Mouse (Mus musculus): ENCODE measurements at regions not wholly inside any gene's neighbourhood (a gene's known extent, or its start where the extent isn't known, plus 50 kb on each side); places are given as distances from the start of the nearest gene placed in this dataset.

DNA sequence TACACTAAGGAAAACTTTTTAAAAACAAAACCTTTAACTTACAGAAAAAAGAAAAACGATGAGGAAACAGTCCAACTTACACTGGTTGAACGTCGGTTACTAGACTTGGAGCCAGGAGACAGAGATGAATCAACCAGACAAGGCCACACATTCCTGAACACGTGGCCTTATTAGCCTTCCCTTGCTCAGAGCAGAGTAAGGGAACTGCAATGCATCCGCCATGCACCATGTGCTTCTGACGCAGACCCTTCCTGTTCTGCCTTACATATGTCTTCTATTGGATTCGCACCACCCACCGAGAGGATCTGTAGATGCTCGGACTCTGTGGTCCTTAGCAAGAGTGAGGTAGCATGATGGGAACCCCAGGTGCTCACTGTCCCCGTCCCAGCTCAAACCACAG is 336.2 kb upstream of the Zfp637 start:
- DNase-seq (ENCODE audit: low read depth, low spot score) = no peak

DNA sequence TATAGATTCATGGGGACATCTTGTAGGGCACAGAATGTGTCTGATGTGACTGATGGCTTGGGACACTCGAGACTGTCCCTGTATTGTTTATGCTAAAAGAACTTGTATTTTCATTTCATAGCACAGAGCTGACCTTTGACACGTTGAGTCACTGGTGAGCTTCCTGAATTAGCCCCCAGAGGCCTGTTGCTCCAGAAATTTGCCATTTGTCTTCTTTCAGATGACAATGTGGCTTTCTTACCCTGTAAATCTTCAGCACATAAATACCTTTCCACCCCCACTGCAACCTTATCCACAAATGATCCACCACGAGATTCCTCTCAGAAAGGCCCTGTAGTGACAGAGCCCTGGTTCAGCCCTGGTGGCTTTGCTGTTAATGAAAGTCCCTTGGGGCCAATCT is 335.5 kb upstream of the Zfp637 start:
- no peak for DNase-seq (ENCODE audit: low read depth, low spot score)

DNA sequence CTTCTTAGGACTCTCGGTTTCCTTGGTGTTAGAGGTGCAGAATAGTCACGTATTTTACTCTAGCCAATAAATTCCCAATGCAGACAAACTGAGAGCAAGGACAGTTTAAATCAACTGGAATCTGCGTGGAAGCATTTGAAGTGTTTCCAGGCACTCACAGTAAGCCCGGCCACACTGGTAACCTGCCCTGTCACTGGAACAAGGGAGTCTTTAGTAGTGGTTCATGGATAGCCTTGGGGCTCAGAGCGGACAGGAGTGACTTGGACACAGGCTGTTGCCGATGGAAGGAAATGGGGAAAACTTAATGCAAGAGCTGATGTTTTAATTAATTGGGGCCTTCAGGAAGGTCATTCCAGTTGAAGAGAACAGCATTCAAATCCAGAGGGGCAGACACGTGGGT is 334.4 kb upstream of the Zfp637 start:
- DNase-seq (ENCODE audit: low read depth, low spot score) = no peak

- DNase-seq (ENCODE audit: low read depth, low spot score) = no peak
These were observed 332.1 kb upstream of the Zfp637 start for GRCm38 (mm10) chr6:117508860-117509259.

GRCm38 (mm10) chr6:117510026-117510425 is 331.0 kb upstream of the Zfp637 start:
- no peak for DNase-seq (ENCODE audit: low read depth, low spot score)

- DNase-seq (ENCODE audit: low read depth, low spot score) = no peak
These were observed 326.1 kb upstream of the Zfp637 start for GRCm38 (mm10) chr6:117514831-117515230.

DNA sequence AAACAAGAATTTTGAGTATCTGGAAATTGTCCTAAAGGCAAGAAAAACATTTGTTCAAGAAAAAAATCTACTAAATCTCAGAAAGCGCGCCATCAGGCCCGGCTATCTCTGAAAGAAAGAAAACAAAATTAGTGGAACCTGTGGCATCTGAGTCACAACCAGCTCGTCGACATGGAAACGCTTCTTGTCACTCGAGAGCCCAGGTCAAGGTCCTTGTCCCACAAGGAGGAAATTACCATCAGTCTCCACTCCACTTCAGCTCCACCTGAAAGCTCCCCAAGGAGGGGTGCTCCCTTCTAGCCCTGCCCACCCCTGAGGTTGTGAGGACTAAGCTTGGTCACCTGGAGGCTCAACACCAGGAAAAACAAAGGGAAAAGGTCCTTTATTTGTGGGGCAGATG is 324.1 kb upstream of the Zfp637 start:
- DNase-seq (ENCODE audit: low read depth, low spot score) = no peak

DNA sequence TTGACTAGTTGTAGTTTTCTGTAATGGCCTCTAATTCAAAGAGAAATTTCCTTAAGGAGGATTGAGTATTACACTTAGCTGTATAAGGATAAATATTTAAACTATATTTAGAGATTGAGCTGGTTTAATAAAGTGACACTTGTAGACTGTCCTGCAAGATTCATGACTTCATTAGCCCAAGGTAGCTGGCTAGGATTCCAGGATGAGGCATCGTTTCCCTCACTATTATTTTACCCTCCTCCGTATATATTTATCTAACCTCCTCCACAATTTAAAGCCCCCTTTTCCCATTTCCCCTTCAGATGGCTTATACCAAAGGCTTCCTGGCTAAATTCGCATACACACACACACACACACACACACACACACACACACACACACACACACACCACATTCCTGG is 322.0 kb upstream of the Zfp637 start:
- no peak for DNase-seq (ENCODE audit: low read depth, low spot score)

GRCm38 (mm10) chr6:117519466-117519865 is 321.5 kb upstream of the Zfp637 start:
- DNase-seq (ENCODE audit: low read depth, low spot score) = no peak

GRCm38 (mm10) chr6:117526161-117526935 is 314.6 kb upstream of the Zfp637 start:
- no peak for DNase-seq (ENCODE audit: low read depth, low spot score)

GRCm38 (mm10) chr6:117527526-117527925 is 313.5 kb upstream of the Zfp637 start:
- DNase-seq (ENCODE audit: low read depth, low spot score) = no peak

GRCm38 (mm10) chr6:117534149-117534548 is 306.8 kb upstream of the Zfp637 start:
- DNase-seq (ENCODE audit: low read depth, low spot score) = no peak

DNA sequence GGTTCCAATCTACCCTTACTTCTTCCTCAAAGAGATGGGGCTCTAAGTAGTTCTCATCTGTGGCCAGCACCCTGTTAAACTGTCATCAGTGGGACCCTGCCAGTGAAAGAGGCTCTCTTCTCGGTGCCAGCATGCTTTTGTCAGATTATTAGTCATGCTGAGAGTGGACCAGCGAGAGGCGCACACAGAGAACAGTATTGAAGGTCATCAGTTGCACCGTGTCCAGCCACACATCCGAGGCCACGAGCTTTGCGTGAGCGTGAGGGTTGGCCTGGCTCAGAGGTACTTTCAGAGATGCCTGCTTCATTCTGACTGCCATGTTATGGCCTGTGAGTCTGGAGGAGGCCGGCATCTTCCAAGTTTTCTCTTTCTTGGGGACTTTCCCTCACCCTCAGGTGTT is 306.0 kb upstream of the Zfp637 start:
- no peak for DNase-seq (ENCODE audit: low read depth, low spot score)

GRCm38 (mm10) chr6:117536084-117536483 is 304.9 kb upstream of the Zfp637 start:
- DNase-seq (ENCODE audit: low read depth, low spot score) = no peak

- DNase-seq (ENCODE audit: low read depth, low spot score) = no peak
These were observed 298.5 kb upstream of the Zfp637 start for GRCm38 (mm10) chr6:117542431-117542830.

DNA sequence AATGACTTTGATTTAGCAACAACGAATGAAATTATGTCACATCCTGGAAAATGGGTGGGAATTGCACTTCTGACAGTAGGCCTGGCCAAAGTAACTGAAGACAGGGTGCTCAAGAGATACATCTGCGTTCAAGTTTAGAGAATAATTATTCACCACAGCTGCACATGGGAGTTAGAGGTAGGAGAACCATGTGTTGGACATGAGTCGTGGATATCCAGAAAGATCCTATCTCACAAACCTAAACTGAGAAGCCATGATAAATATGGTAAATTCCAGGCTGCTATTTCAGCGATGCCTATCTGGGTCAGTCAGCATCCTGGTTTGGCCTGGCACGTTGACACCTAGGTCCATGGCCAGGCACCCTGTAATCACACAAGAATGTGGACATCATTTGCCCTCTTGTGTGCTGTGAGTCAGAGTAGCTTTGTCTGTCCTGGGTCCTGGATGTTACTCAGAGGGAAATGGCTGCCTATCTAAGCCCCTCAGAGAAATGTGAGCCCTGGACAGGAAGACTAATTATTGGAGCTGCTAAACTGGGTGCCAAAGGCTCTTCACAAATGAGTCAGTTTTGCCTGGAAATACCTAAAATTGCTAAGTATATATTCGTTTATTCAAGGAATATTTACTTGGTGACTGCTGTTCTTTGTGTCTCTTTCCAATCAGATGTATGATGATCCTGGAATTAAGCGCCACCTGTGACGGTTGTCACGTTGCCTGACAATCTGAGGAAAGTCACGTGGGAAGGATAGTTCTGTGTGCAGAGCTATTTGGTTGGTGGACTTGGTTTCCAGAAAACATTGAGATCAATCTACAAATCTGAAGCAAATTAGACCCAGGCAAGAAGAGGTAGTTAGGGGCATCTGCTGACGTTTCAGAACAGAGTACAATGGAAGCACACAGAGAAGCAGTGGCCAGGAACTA is 296.4 kb upstream of the Zfp637 start:
- no peak for DNase-seq (ENCODE audit: low read depth, low spot score)

GRCm38 (mm10) chr6:117550930-117551329 is 290.1 kb upstream of the Zfp637 start:
- no peak for DNase-seq (ENCODE audit: low read depth, low spot score)

- DNase-seq (ENCODE audit: low read depth, low spot score) = no peak
These were observed 288.8 kb upstream of the Zfp637 start for GRCm38 (mm10) chr6:117552006-117552667.

DNA sequence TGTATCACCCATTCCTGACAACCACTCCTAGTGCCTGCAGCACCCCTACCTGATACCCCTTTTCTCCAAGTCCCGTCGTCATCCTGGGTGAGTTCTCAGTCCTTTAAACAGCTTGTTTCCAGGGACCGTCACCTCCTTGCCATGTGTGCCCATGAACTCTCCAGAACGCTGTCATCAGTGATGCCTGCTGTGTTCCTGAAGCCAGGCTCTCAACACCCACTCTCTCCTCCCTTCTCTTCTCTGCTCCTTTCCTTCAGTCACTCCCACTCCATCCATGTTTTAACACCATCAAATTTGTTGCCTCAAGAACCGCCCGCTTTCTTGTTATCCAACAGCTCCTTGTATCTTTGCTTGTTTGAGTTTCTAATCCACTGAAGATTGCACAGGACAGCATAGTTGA is 277.8 kb upstream of the Zfp637 start:
- DNase-seq (ENCODE audit: low read depth, low spot score) = no peak

DNA sequence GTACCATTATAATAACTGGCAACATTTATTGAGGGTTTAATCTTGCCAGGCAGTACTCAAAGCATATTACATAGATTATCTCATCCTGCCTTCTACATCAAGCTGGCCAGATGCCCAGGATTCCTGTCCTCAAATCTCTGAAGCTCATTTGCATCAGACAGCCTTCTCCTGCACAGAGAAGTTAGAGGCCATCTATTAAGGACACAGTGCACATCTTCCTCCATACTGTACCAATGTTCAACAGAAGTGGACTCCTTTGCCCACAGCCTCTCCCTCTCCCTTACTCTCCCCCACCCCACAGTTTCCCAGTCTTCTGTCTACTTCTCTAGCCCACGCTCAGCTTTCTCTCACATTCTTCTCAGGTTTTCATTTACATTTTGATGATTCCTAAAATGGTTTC is 277.3 kb upstream of the Zfp637 start:
- DNase-seq (ENCODE audit: low read depth, low spot score) = no peak

DNA sequence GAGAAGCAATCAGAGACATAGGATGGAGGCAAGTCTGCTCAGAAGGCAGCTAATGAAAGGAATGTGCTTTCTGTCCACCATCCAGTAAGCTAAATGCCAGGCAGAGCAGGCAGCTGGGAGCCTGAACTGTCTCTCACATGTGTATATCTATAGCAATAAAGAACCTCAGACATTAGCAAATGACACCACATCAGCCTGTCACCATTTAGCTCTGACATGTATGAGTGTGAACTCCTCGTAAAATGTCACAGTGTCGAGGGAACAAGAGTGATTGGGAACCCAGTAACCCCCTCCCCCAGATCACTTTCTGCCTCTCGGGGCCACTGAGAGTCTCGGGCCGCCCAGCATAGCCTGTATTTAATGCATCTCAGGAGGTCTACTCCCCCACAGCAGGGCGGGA is 274.2 kb upstream of the Zfp637 start:
- no peak for DNase-seq (ENCODE audit: low read depth, low spot score)

DNA sequence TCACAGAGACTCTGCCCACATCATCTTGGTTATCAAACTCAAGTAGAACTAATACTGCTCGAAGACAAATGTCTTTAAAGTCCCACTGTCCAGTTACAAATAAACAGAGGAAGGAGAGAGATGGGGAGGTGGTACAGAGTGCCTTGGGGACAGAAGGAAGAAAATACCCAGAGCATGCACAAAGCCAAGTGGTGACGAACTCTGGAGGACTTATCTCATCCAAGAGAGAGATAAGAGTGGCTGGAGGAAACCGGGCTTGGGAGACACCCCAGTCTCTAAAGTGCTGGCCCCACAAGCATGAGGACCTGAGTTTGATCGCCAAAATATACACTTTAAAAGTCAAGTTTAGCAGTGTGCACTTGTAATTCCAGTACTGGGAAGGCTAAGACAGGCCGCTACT is 273.3 kb upstream of the Zfp637 start:
- DNase-seq (ENCODE audit: low read depth, low spot score) = no peak
